Mouse (Mus musculus) spleen, adult 2 months (tissue): ENCODE results near the gene Ceacam19. TPM values are rescaled to one million over a fixed set of nuclear protein-coding genes. Genes with fewer than 3 reads are reported as not detected.

Experiments used
- DNase-seq, 2 experiments: peaks; one replicate each; pipeline versions ENCODE4 v3.0.0 to v3.0.0-alpha.2; 2012 to 2021; ENCODE audit warnings: low spot score in 2 of 2, low read depth in 1 of 2
- H3K27ac ChIP-seq: fragments of 200-500 bp; 2 replicates; pipeline ENCODE4 v1.5.1; 2012; ENCODE audit warnings: low read length, inconsistent platforms; ENCODE audit not compliant: insufficient read depth
- H3K27me3 ChIP-seq: fragments of 200-500 bp; 2 replicates; pipeline ENCODE4 v1.6.1; 2012; ENCODE audit warnings: mild to moderate bottlenecking, moderate library complexity, low read length, inconsistent platforms; ENCODE audit not compliant: control insufficient read depth, insufficient read depth
- H3K36me3 ChIP-seq: fragments of 200-500 bp; 2 replicates; pipeline ENCODE4 v1.6.1; 2012; ENCODE audit warnings: mild to moderate bottlenecking, low read length, inconsistent platforms; ENCODE audit not compliant: control insufficient read depth, insufficient read depth
- H3K4me1 ChIP-seq: fragments of 200-500 bp; 2 replicates; pipeline ENCODE4 v1.6.1; 2011; ENCODE audit warnings: inconsistent platforms; ENCODE audit not compliant: control insufficient read depth, insufficient read depth, insufficient read length
- H3K4me3 ChIP-seq: fragments of 200-500 bp; 2 replicates; pipeline ENCODE4 v1.5.1; 2011; ENCODE audit warnings: mild to moderate bottlenecking, inconsistent platforms; ENCODE audit not compliant: insufficient read depth, insufficient read length; ENCODE audit errors: extremely low read depth
- CTCF ChIP-seq: fragments of 200-500 bp; IDR thresholded peaks from 2 replicates; pipeline ENCODE4 v1.5.1; 2011; ENCODE audit warnings: mild to moderate bottlenecking, inconsistent platforms; ENCODE audit not compliant: insufficient read depth, insufficient read length, insufficient replicate concordance; ENCODE audit errors: extremely low read depth
- POLR2A ChIP-seq: fragments of 200-500 bp; IDR thresholded peaks from 2 replicates; pipeline ENCODE4 v1.6.1; 2011; ENCODE audit warnings: low read depth, low read length, inconsistent platforms
- WGBS: fragments of 180-500 bp; shearing (Covaris S2); methylation state at CpG from one replicate; pipeline ENCODE4 v1.1.7; 2018; 5-methylcytosine and 5-hydroxymethylcytosine counted together
- polyA plus RNA-seq: library from polyadenylated mRNA; depleted of rRNA; stranded (reverse); fragments of >200 nt; gene quantifications from 2 replicates; pipeline ENCODE4 v1.2.3, GENCODE M21; 2012

The Ceacam19 gene
- polyA plus RNA-seq, 1 experiment, result 0.09 TPM

- Histone ChIP-seq H3K4me3 (no peak overlapping the region), H3K27me3 (no peaks in the 10 kb centered on the region), H3K4me1 (peaks cover 14% of the 10 kb centered on the region), H3K36me3 (no peaks in the 10 kb centered on the region), H3K27ac (peak overlapping the region; percentile 43)
- DNase-seq, result peak; percentile 69 to 77
- 15% methylated on average over 14 of the region's 14 CpGs for whole genome bisulfite sequencing
- TF ChIP-seq POLR2A (no peak), CTCF (no peak)
These were observed 10.9 kb downstream of the Ceacam19 start for GRCm38 (mm10) chr7:19876781-19877425.

GRCm38 (mm10) chr7:19875948-19876682 lies 11.7 kb downstream of the Ceacam19 start:
- peak overlapping the region; percentile 27; the same call in 1 of the 2 replicates for H3K27ac ChIP-seq
- H3K27me3 ChIP-seq, result no peaks in the 10 kb centered on the region
- peak; percentile 49 to 57 for DNase-seq
- H3K4me1 ChIP-seq, result peaks cover 21% of the 10 kb centered on the region
- WGBS, result 31% methylated on average over 13 of the region's 13 CpGs
- no peaks in the 10 kb centered on the region for H3K36me3 ChIP-seq
- H3K4me3 ChIP-seq, result no peak overlapping the region
- TF ChIP-seq POLR2A (no peak), CTCF (no peak)

GRCm38 (mm10) chr7:19871943-19872601 lies 15.7 kb downstream of the Ceacam19 start:
- peak in 1 of 2 experiments; percentile 66 for DNase-seq
- peak; percentile 78; the same call in 1 of the 2 replicates for TF ChIP-seq CTCF
- no peak for TF ChIP-seq POLR2A
- H3K36me3 ChIP-seq, result no peaks in the 10 kb centered on the region
- peak overlapping the region; percentile 98 for H3K27ac ChIP-seq
- 25% methylated on average over 5 of the region's 5 CpGs for WGBS
- peaks cover 30% of the 10 kb centered on the region for H3K4me1 ChIP-seq
- H3K4me3 ChIP-seq, result no peak overlapping the region
- H3K27me3 ChIP-seq, result no peaks in the 10 kb centered on the region

GRCm38 (mm10) chr7:19871137-19871621 lies 16.6 kb downstream of the Ceacam19 start:
- TF ChIP-seq POLR2A, result peak; percentile 53; the same call in 1 of the 2 replicates
- TF ChIP-seq CTCF, result no peak
- WGBS, result 4% methylated on average over 10 of the region's 10 CpGs
- Histone ChIP-seq H3K4me3 (peak overlapping the region; percentile 55), H3K36me3 (no peaks in the 10 kb centered on the region), H3K27me3 (no peaks in the 10 kb centered on the region), H3K27ac (peak overlapping the region; percentile 98), H3K4me1 (peaks cover 22% of the 10 kb centered on the region)
- peak; percentile 63 to 65 for DNase-seq

- H3K27me3 ChIP-seq, result no peaks in the 10 kb centered on the region
- H3K4me3 ChIP-seq, result no peak overlapping the region
- 93% methylated on average over 16 of the region's 16 CpGs for WGBS
- TF ChIP-seq CTCF (no peak), POLR2A (no peak)
- H3K4me1 ChIP-seq, result peaks cover 20% of the 10 kb centered on the region; the same call in 1 of the 2 replicates
- no peak overlapping the region for H3K27ac ChIP-seq
- no peak for DNase-seq
- H3K36me3 ChIP-seq, result no peaks in the 10 kb centered on the region
These were observed 19.9 kb downstream of the Ceacam19 start for GRCm38 (mm10) chr7:19867751-19868399.

GRCm38 (mm10) chr7:19866490-19866889 lies 21.3 kb downstream of the Ceacam19 start:
- no peak for DNase-seq
- WGBS, result 74% methylated on average over 6 of the region's 6 CpGs
- no peak overlapping the region for H3K4me3 ChIP-seq
- no peaks in the 10 kb centered on the region for H3K27me3 ChIP-seq
- peaks cover 14% of the 10 kb centered on the region; the same call in 1 of the 2 replicates for H3K4me1 ChIP-seq
- H3K27ac ChIP-seq, result no peak overlapping the region
- TF ChIP-seq POLR2A, result no peak
- no peak for TF ChIP-seq CTCF
- H3K36me3 ChIP-seq, result no peaks in the 10 kb centered on the region
